Mouse (Mus musculus) heart, postnatal 0 days (tissue): ENCODE results near the gene Gpat2. TPM values are rescaled to one million over a fixed set of nuclear protein-coding genes. Genes with fewer than 3 reads are reported as not detected.

Experiments used
- ATAC-seq: fragments of 200-750 bp; cut with Nextera tagmentation; 2 replicates; pipeline ENCODE4 v1.8.0; 2017; ENCODE audit warnings: low read depth, moderate number of reproducible peaks, moderate library complexity; ENCODE audit not compliant: insufficient read depth
- DNase-seq: peaks from one replicate; pipeline ENCODE4 v3.0.0-alpha.2; 2016; ENCODE audit warnings: low spot score
- H3K27ac ChIP-seq: fragments of 300-500 bp; sonication (generic); 2 replicates; pipeline ENCODE4 v1.5.1; 2014; ENCODE audit warnings: low read depth, mild to moderate bottlenecking
- H3K27me3 ChIP-seq: fragments of 300-500 bp; sonication (generic); 2 replicates; pipeline ENCODE4 v1.6.1; 2014; ENCODE audit warnings: low read length, mixed read lengths; ENCODE audit not compliant: control insufficient read depth, insufficient read depth
- H3K36me3 ChIP-seq: fragments of 300-500 bp; sonication (generic); replicated peaks from 2 replicates; pipeline ENCODE4 v1.6.1; 2014; ENCODE audit warnings: low read length, mixed read lengths; ENCODE audit not compliant: control insufficient read depth, insufficient read depth
- H3K4me1 ChIP-seq: fragments of 300-500 bp; sonication (generic); 2 replicates; pipeline ENCODE4 v1.6.1; 2014; ENCODE audit warnings: antibody characterized with exemption; ENCODE audit not compliant: control insufficient read depth, insufficient read depth
- H3K4me2 ChIP-seq: fragments of 300-500 bp; sonication (generic); 2 replicates; pipeline ENCODE4 v1.6.1; 2014; ENCODE audit warnings: low read depth, mild to moderate bottlenecking, low read length, moderate library complexity
- H3K4me3 ChIP-seq: fragments of 300-500 bp; sonication (generic); 2 replicates; pipeline ENCODE4 v1.5.1; 2014; ENCODE audit warnings: low read depth, low read length
- H3K9ac ChIP-seq: fragments of 300-500 bp; sonication (generic); replicated peaks from 2 replicates; pipeline ENCODE4 v1.6.1; 2014; ENCODE audit warnings: low read depth, low read length, mixed read lengths
- H3K9me3 ChIP-seq: fragments of 300-500 bp; sonication (generic); replicated peaks from 2 replicates; pipeline ENCODE4 v1.6.1; 2016; ENCODE audit warnings: low read length; ENCODE audit not compliant: control insufficient read depth
- CTCF ChIP-seq: IDR thresholded peaks from 2 replicates; pipeline ENCODE4 v1.5.1; 2016; ENCODE audit warnings: antibody characterized with exemption, control low read depth, low read depth
- EP300 ChIP-seq: IDR thresholded peaks from 2 replicates; pipeline ENCODE4 v1.6.1; 2016; ENCODE audit warnings: antibody characterized with exemption, low read depth
- WGBS: fragments of 180-500 bp; shearing (Covaris S2); extraction: QIAGEN DNeasy Blood & Tissue Kit; methylation state at CpG from one replicate; pipeline ENCODE4 v1.1.7; 2014; 5-methylcytosine and 5-hydroxymethylcytosine counted together
- polyA plus RNA-seq: library from polyadenylated mRNA; unstranded; fragments of >200 nt; fragmentation: Nextera tagmentation; extraction: Ambion mirVana; gene quantifications from 2 replicates; pipeline ENCODE4 v1.2.1, GENCODE M21; 2015
- total RNA-seq: library from RNA; depleted of rRNA; stranded (reverse); fragments of >200 nt; gene quantifications from 2 replicates; pipeline ENCODE4 v1.2.3, GENCODE M21; 2014; ENCODE audit warnings: low replicate concordance

Gpat2 gene
- total and polyA plus RNA-seq, 2 experiments from 2014 or later, result 0.04 to 0.20 TPM

- TF ChIP-seq CTCF (no peak), EP300 (no peak)
- Histone ChIP-seq H3K4me2 (no peak overlapping the region), H3K4me1 (peaks cover 6% of the 10 kb centered on the region; the same call in 1 of the 2 replicates), H3K27me3 (no peaks in the 10 kb centered on the region), H3K36me3 (no peaks in the 10 kb centered on the region), H3K9me3 (no peaks in the 10 kb centered on the region), H3K9ac (no peak overlapping the region), H3K4me3 (no peak overlapping the region), H3K27ac (no peak overlapping the region)
- ATAC-seq (no peak), DNase-seq (no peak)
- 49% methylated on average over 5 of the region's 5 CpGs for WGBS
These were observed 30.3 kb upstream of the Gpat2 start for GRCm38 (mm10) chr2:127394606-127395161.

GRCm38 (mm10) chr2:127398738-127399137 lies 26.3 kb upstream of the Gpat2 start:
- no peaks in the 10 kb centered on the region for H3K9me3 ChIP-seq
- no peak overlapping the region for H3K9ac ChIP-seq
- ATAC-seq (no peak), DNase-seq (no peak)
- H3K4me1 ChIP-seq, result peaks cover 6% of the 10 kb centered on the region; the same call in 1 of the 2 replicates
- 91% methylated on average over 7 of the region's 7 CpGs for WGBS
- no peak overlapping the region for H3K4me3 ChIP-seq
- no peak overlapping the region for H3K4me2 ChIP-seq
- H3K27ac ChIP-seq, result no peak overlapping the region
- TF ChIP-seq CTCF, result no peak
- no peak for TF ChIP-seq EP300
- no peaks in the 10 kb centered on the region for H3K27me3 ChIP-seq
- H3K36me3 ChIP-seq, result no peaks in the 10 kb centered on the region

GRCm38 (mm10) chr2:127411126-127411525 lies 13.9 kb upstream of the Gpat2 start:
- Histone ChIP-seq H3K27me3 (0 out of 2 replicates have a peak, but pooled peaks cover under 1% of the 10 kb centered on the region), H3K4me1 (peaks cover 11% of the 10 kb centered on the region), H3K9me3 (no peaks in the 10 kb centered on the region), H3K36me3 (no peaks in the 10 kb centered on the region), H3K4me3 (no peak overlapping the region), H3K9ac (no peak overlapping the region), H3K27ac (no peak overlapping the region), H3K4me2 (no peak overlapping the region)
- WGBS, result 48% methylated on average over 6 of the region's 6 CpGs
- DNase-seq, result no peak
- peak; percentile 68 for ATAC-seq
- no peak for TF ChIP-seq CTCF
- TF ChIP-seq EP300, result no peak

DNA sequence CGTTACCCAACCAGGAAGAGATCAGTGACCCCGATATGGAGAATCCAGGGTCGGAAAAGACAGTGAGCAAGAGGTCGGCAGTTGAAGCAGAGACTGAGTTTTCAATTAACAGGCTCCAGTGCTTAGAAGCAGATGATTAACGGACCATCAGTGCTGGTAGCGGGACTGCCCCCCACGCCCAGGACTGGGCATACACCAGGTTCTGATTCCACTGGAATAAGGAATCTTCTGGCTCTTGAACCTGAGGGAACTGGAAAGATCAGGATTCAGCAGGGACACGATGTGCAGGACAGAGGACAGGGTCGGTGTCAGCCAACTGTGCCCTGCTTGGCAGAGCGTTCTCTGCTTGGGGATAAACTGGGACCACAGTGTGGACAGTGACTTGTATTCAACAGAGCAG lies 9.2 kb upstream of the Gpat2 start:
- H3K4me1 ChIP-seq, result peaks cover 9% of the 10 kb centered on the region
- no peak for DNase-seq
- no peak overlapping the region for H3K27ac ChIP-seq
- H3K36me3 ChIP-seq, result no peaks in the 10 kb centered on the region
- no peak overlapping the region for H3K4me3 ChIP-seq
- H3K9ac ChIP-seq, result no peak overlapping the region
- no peak for TF ChIP-seq EP300
- no peak for TF ChIP-seq CTCF
- ATAC-seq, result no peak
- 0 out of 2 replicates have a peak, but pooled peaks cover 3% of the 10 kb centered on the region for H3K27me3 ChIP-seq
- no peaks in the 10 kb centered on the region for H3K9me3 ChIP-seq
- H3K4me2 ChIP-seq, result no peak overlapping the region
- WGBS, result 63% methylated on average over 10 of the region's 10 CpGs

- Histone ChIP-seq H3K36me3 (no peaks in the 10 kb centered on the region), H3K27ac (no peak overlapping the region), H3K4me3 (no peak overlapping the region), H3K4me1 (no peaks in the 10 kb centered on the region), H3K27me3 (0 out of 2 replicates have a peak, but pooled peaks cover 3% of the 10 kb centered on the region), H3K4me2 (no peak overlapping the region), H3K9me3 (no peaks in the 10 kb centered on the region), H3K9ac (no peak overlapping the region)
- TF ChIP-seq CTCF (no peak), EP300 (no peak)
- DNase-seq (no peak), ATAC-seq (no peak)
- WGBS, result 54% methylated on average over 3 of the region's 3 CpGs
These were observed 8.3 kb upstream of the Gpat2 start for GRCm38 (mm10) chr2:127416706-127417105.
